Mouse (Mus musculus) CH12.LX (cell line): ENCODE measurements around the gene Adamtsl1. TPM values are rescaled to one million over a fixed set of nuclear protein-coding genes. Genes with fewer than 3 reads are reported as not detected.

ENCODE experiments used
- DNase-seq: peaks from one replicate; pipeline ENCODE4 v3.0.0-alpha.2; 2013; ENCODE audit errors: extremely low read depth
- H3K27ac ChIP-seq: 2 replicates; pipeline ENCODE4 v1.5.1; 2012; ENCODE audit warnings: low read depth, mild to moderate bottlenecking, control low read depth, moderate library complexity; ENCODE audit not compliant: insufficient read depth
- H3K27me3 ChIP-seq: replicated peaks from 2 replicates; pipeline ENCODE3; 2012; ENCODE audit warnings: inconsistent platforms
- H3K36me3 ChIP-seq, 2 experiments: replicated peaks in 1 of 2; 2 replicates each; pipeline versions ENCODE3 to v1.6.1; 2012; ENCODE audit warnings: inconsistent platforms in 1 of 2, low read length in 1 of 2, mild to moderate bottlenecking in 1 of 2, mixed read lengths in 1 of 2, moderate library complexity in 1 of 2; ENCODE audit not compliant: control insufficient read depth in 1 of 2, insufficient read depth in 1 of 2
- H3K4me1 ChIP-seq, 2 experiments: 2 replicates each; pipeline ENCODE4 v1.6.1; 2012; ENCODE audit warnings: inconsistent platforms in 1 of 2, moderate library complexity in 1 of 2; ENCODE audit not compliant: insufficient read depth in 2 of 2, control insufficient read depth in 1 of 2
- H3K4me2 ChIP-seq: 2 replicates; pipeline ENCODE4 v1.6.1; 2012; ENCODE audit warnings: low read depth, mild to moderate bottlenecking, control low read depth; ENCODE audit not compliant: poor library complexity, insufficient read depth, severe bottlenecking
- H3K4me3 ChIP-seq, 3 experiments: fragments of 150-350 bp in 1 of 3; sonication (generic) in 1 of 3; replicated peaks in 1 of 3; 2 replicates each; pipeline versions ENCODE3 to v1.5.1; 2011 to 2012; ENCODE audit warnings: low read depth in 2 of 3, low read length in 2 of 3, mild to moderate bottlenecking in 2 of 3, moderate library complexity in 2 of 3, control low read depth in 1 of 3, improper control_type of control experiment in 1 of 3, inconsistent platforms in 1 of 3, mixed read lengths in 1 of 3; ENCODE audit not compliant: poor library complexity in 1 of 3
- H3K79me2 ChIP-seq: replicated peaks from 2 replicates; pipeline ENCODE4 v1.6.1; 2012; ENCODE audit warnings: mild to moderate bottlenecking, moderate library complexity; ENCODE audit not compliant: control insufficient read depth, poor library complexity, insufficient read depth, severe bottlenecking; ENCODE audit errors: extremely low read depth
- H3K9ac ChIP-seq: 2 replicates; pipeline ENCODE4 v1.6.1; 2012; ENCODE audit warnings: low read depth, mild to moderate bottlenecking, control low read depth, moderate library complexity; ENCODE audit not compliant: insufficient read depth
- H3K9me3 ChIP-seq: replicated peaks from 2 replicates; pipeline ENCODE3; 2012; ENCODE audit warnings: low read length, inconsistent platforms, mixed read lengths
- BHLHE40 ChIP-seq: IDR thresholded peaks from 2 replicates; pipeline ENCODE4 v1.6.1; 2011; ENCODE audit warnings: mild to moderate bottlenecking, low read depth, low read length, improper control_type of control experiment
- CTCF ChIP-seq, 2 experiments: IDR thresholded peaks in 1 of 2; conservative IDR thresholded peaks in 1 of 2; 2 replicates each; pipeline ENCODE4 v1.5.1; 2011 to 2012; ENCODE audit warnings: low read depth in 2 of 2, low read length in 2 of 2, improper control_type of control experiment in 1 of 2, inconsistent platforms in 1 of 2, mild to moderate bottlenecking in 1 of 2, moderate library complexity in 1 of 2
- EP300 ChIP-seq: IDR thresholded peaks from 2 replicates; pipeline ENCODE4 v1.6.1; 2011; ENCODE audit warnings: low read length, improper control_type of control experiment
- GABPA ChIP-seq: IDR thresholded peaks from 2 replicates; pipeline ENCODE4 v1.6.1; 2012; ENCODE audit warnings: low read depth, low read length, improper control_type of control experiment, inconsistent platforms; ENCODE audit not compliant: insufficient replicate concordance
- HCFC1 ChIP-seq: IDR thresholded peaks from 2 replicates; pipeline ENCODE4 v1.6.1; 2012; ENCODE audit warnings: low read depth, mild to moderate bottlenecking, inconsistent platforms, low read length, improper control_type of control experiment
- MAFK ChIP-seq: IDR thresholded peaks from 2 replicates; pipeline ENCODE4 v1.6.1; 2011; ENCODE audit warnings: low read length, improper control_type of control experiment; ENCODE audit not compliant: insufficient replicate concordance
- MAX ChIP-seq: IDR thresholded peaks from 2 replicates; pipeline ENCODE4 v1.6.1; 2011; ENCODE audit warnings: low read length, improper control_type of control experiment
- MAZ ChIP-seq: IDR thresholded peaks from 2 replicates; pipeline ENCODE4 v1.6.1; 2012; ENCODE audit warnings: low read depth, mild to moderate bottlenecking, inconsistent platforms, low read length, improper control_type of control experiment, moderate library complexity
- MXI1 ChIP-seq: IDR thresholded peaks from 2 replicates; pipeline ENCODE4 v1.6.1; 2011; ENCODE audit warnings: mild to moderate bottlenecking, low read depth, low read length, improper control_type of control experiment
- MYC ChIP-seq: IDR thresholded peaks from 2 replicates; pipeline ENCODE4 v1.6.1; 2011; ENCODE audit warnings: low read depth, mild to moderate bottlenecking, improper control_type of control experiment, low read length
- NRF1 ChIP-seq: IDR thresholded peaks from 2 replicates; pipeline ENCODE4 v1.6.1; 2014; ENCODE audit warnings: low read depth, mild to moderate bottlenecking, inconsistent platforms, low read length, improper control_type of control experiment, moderate library complexity
- PAX5 ChIP-seq: IDR thresholded peaks from 2 replicates; pipeline ENCODE4 v1.6.1; 2012; ENCODE audit warnings: low read length, inconsistent platforms, mixed read lengths
- RAD21 ChIP-seq: IDR thresholded peaks from 2 replicates; pipeline ENCODE4 v1.6.1; 2011; ENCODE audit warnings: low read depth, mild to moderate bottlenecking, low read length, improper control_type of control experiment, moderate library complexity
- RCOR1 ChIP-seq: conservative IDR thresholded peaks from 2 replicates; pipeline ENCODE4 v1.6.1; 2012; ENCODE audit warnings: low read depth, mild to moderate bottlenecking, inconsistent platforms, low read length, improper control_type of control experiment
- SIN3A ChIP-seq: IDR thresholded peaks from 2 replicates; pipeline ENCODE4 v1.6.1; 2012; ENCODE audit warnings: low read length, improper control_type of control experiment, inconsistent platforms
- UBTF ChIP-seq: IDR thresholded peaks from 2 replicates; pipeline ENCODE4 v1.6.1; 2012; ENCODE audit warnings: low read depth, mild to moderate bottlenecking, inconsistent platforms, low read length, improper control_type of control experiment, moderate library complexity
- USF1 ChIP-seq: IDR thresholded peaks from 2 replicates; pipeline ENCODE4 v1.6.1; 2014; ENCODE audit warnings: low read depth, mild to moderate bottlenecking, inconsistent platforms, low read length, improper control_type of control experiment
- USF2 ChIP-seq: conservative IDR thresholded peaks from 2 replicates; pipeline ENCODE4 v1.6.1; 2011; ENCODE audit warnings: low read depth, low read length, improper control_type of control experiment
- dilution Hi-C: fragments of 300-500 bp; cut with MboI; formaldehyde crosslinking; loops from 2 replicates; pipeline ENCODE4 v1.14.3; 2020; ENCODE audit warnings: low sequenced_read_pairs; ENCODE audit not compliant: extremely low pct_unique_long_range_greater_than_20kb, extremely low pct_ligation_motif_present
- in situ Hi-C: fragments of 300-500 bp; cut with MboI; formaldehyde crosslinking; loops from 3 replicates; pipeline ENCODE4 v1.14.3; 2019; ENCODE audit warnings: low sequenced_read_pairs, low pct_ligation_motif_present, low pct_unique_long_range_greater_than_20kb, mixed read lengths
- polyA plus RNA-seq: library from polyadenylated mRNA; unstranded; fragments of >175 nt; gene quantifications from 2 replicates; pipeline ENCODE4 v1.2.1, GENCODE M21; 2012; ENCODE audit warnings: low read depth; ENCODE audit not compliant: insufficient read length
- total RNA-seq, 2 experiments: library from RNA; depleted of rRNA; stranded (reverse); fragments of 300-350 nt in 1 of 2; fragments of >200 nt in 1 of 2; gene quantifications; 2 replicates each; pipeline ENCODE4 v1.2.3; 2012 to 2014

Gene Adamtsl1
- total and polyA plus RNA-seq, 3 experiments: not detected

- DNase-seq: no peak
- in situ Hi-C loops (no loop called here), dilution Hi-C loops (no loop called here)
- H3K4me1 ChIP-seq: no peaks in the 10 kb centered on the region
- no peaks in the 10 kb centered on the region for H3K27me3 ChIP-seq
- no peak overlapping the region for H3K27ac ChIP-seq
- TF ChIP-seq CTCF (conservative IDR thresholded peaks at IDR 0.05 in 1 of 2, IDR thresholded peaks at IDR 0.05 in 1 of 2; ENCODE audit: low read depth in 2 of 2, low read length in 2 of 2) (no peak), USF2 (no peak)
- no peaks in the 10 kb centered on the region for H3K36me3 ChIP-seq
- no peaks in the 10 kb centered on the region for H3K79me2 ChIP-seq
- H3K9ac ChIP-seq: no peak overlapping the region
- H3K4me2 ChIP-seq: no peak overlapping the region
- H3K9me3 ChIP-seq: no peaks in the 10 kb centered on the region
- no peak overlapping the region for H3K4me3 ChIP-seq
These were observed 899.4 kb downstream of the Adamtsl1 start for GRCm38 (mm10) chr4:86413388-86413787.

- H3K9ac ChIP-seq: no peak overlapping the region
- dilution Hi-C loops: no loop called here
These were observed 902.5 kb downstream of the Adamtsl1 start for GRCm38 (mm10) chr4:86416401-86417025.

GRCm38 (mm10) chr4:86422586-86422985 is 908.6 kb downstream of the Adamtsl1 start:
- Histone ChIP-seq H3K4me3 (no peak overlapping the region), H3K36me3 (no peaks in the 10 kb centered on the region), H3K27ac (no peak overlapping the region), H3K4me2 (no peak overlapping the region), H3K9me3 (no peaks in the 10 kb centered on the region), H3K79me2 (no peaks in the 10 kb centered on the region), H3K4me1 (no peaks in the 10 kb centered on the region), H3K27me3 (no peaks in the 10 kb centered on the region), H3K9ac (no peak overlapping the region)
- DNase-seq: no peak
- in situ Hi-C loops: no loop called here
- dilution Hi-C loops: no loop called here
- TF ChIP-seq USF2 (no peak), SIN3A (no peak), EP300 (no peak)
- TF ChIP-seq, all 38 proteins: peak for 0

More at GRCm38 (mm10) chr4:86416401-86417025, 902.5 kb downstream of the Adamtsl1 start:
- no peaks in the 10 kb centered on the region for H3K79me2 ChIP-seq
- no peaks in the 10 kb centered on the region for H3K27me3 ChIP-seq
- H3K4me1 ChIP-seq: no peaks in the 10 kb centered on the region
- in situ Hi-C loops: no loop called here
- no peaks in the 10 kb centered on the region for H3K36me3 ChIP-seq
- DNase-seq: no peak
- H3K9me3 ChIP-seq: no peaks in the 10 kb centered on the region
- no peak overlapping the region for H3K27ac ChIP-seq
- TF ChIP-seq MAX (no peak), MAZ (no peak), NRF1 (no peak), UBTF (no peak), MXI1 (no peak), EP300 (no peak), RCOR1 (no peak), GABPA (no peak), MAFK (no peak), HCFC1 (no peak), USF1 (no peak), MYC (no peak), PAX5 (no peak), BHLHE40 (no peak), RAD21 (no peak)
- no peak overlapping the region for H3K4me2 ChIP-seq
- no peak overlapping the region for H3K4me3 ChIP-seq
